Mouse (Mus musculus) neural tube, embryonic 14.5 days (tissue): ENCODE data around the gene Enkur. TPM values are rescaled to one million over a fixed set of nuclear protein-coding genes. Genes with fewer than 3 reads are reported as not detected.
A peak's percentile ranks its signal among the peaks of the same experiment; 100 is the strongest.
"Not testable (repeated sequence)": the region's sequence is repeated elsewhere in the genome, so short reads cannot be mapped to it uniquely, and the experiment has no call there.

Experiments used
- ATAC-seq: fragments of 200-750 bp; cut with Nextera tagmentation; 2 replicates; pipeline ENCODE4 v1.8.0; 2017; ENCODE audit warnings: low read depth, mild to moderate bottlenecking, moderate TSS enrichment, moderate library complexity
- H3K27ac ChIP-seq: fragments of 300-500 bp; sonication (generic); 2 replicates; pipeline ENCODE4 v1.5.1; 2014; ENCODE audit warnings: low read depth, mild to moderate bottlenecking, control low read depth, low read length, moderate library complexity, mixed read lengths
- H3K27me3 ChIP-seq: fragments of 300-500 bp; sonication (generic); 2 replicates; pipeline ENCODE4 v1.6.1; 2014; ENCODE audit warnings: low read length; ENCODE audit not compliant: control insufficient read depth, insufficient read depth
- H3K36me3 ChIP-seq: fragments of 300-500 bp; sonication (generic); 2 replicates; pipeline ENCODE4 v1.6.1; 2014; ENCODE audit warnings: low read length, mixed read lengths; ENCODE audit not compliant: control insufficient read depth, insufficient read depth
- H3K4me1 ChIP-seq: fragments of 300-500 bp; sonication (generic); 2 replicates; pipeline ENCODE4 v1.6.1; 2014; ENCODE audit warnings: low read length; ENCODE audit not compliant: control insufficient read depth, insufficient read depth
- H3K4me2 ChIP-seq: fragments of 300-500 bp; sonication (generic); 2 replicates; pipeline ENCODE4 v1.6.1; 2014; ENCODE audit warnings: mild to moderate bottlenecking, low read depth, low read length, control low read depth
- H3K4me3 ChIP-seq: fragments of 300-500 bp; sonication (generic); 2 replicates; pipeline ENCODE4 v1.5.1; 2014; ENCODE audit warnings: low read depth, low read length, control low read depth, mixed read lengths
- H3K9ac ChIP-seq: fragments of 300-500 bp; sonication (generic); replicated peaks from 2 replicates; pipeline ENCODE4 v1.6.1; 2014; ENCODE audit warnings: low read depth, mild to moderate bottlenecking, control low read depth, low read length, mixed read lengths
- H3K9me3 ChIP-seq: fragments of 300-500 bp; sonication (generic); 2 replicates; pipeline ENCODE4 v1.6.1; 2016; ENCODE audit warnings: low read length; ENCODE audit not compliant: control insufficient read depth
- WGBS: fragments of 180-500 bp; shearing (Covaris S2); extraction: QIAGEN DNeasy Blood & Tissue Kit; methylation state at CpG from one replicate; pipeline ENCODE4 v1.1.7; 2014; 5-methylcytosine and 5-hydroxymethylcytosine counted together
- polyA plus RNA-seq: library from polyadenylated mRNA; unstranded; fragments of >200 nt; fragmentation: Nextera tagmentation; extraction: Ambion mirVana; gene quantifications from 2 replicates; pipeline ENCODE4 v1.2.1, GENCODE M21; 2014

Enkur gene
- 3.2 and 6.3 TPM in 2 replicates for polyA plus RNA-seq

GRCm38 (mm10) chr2:21204912-21205830, at the start of gene Enkur, which contains the start of gene Thnsl1:
Enkur (minus strand) TSS chr2:21205365.
Thnsl1 (plus strand) TSS chr2:21205724.
- Histone ChIP-seq H3K4me1 (peaks cover 5% of the 10 kb centered on the region; the same call in 1 of the 2 replicates), H3K9me3 (no peaks in the 10 kb centered on the region), H3K4me2 (peak within 1 kb of the TSS; percentile 60), H3K36me3 (no peaks in the 10 kb centered on the region), H3K9ac (peak within 1 kb of the TSS; percentile 70), H3K4me3 (peak within 1 kb of the TSS; percentile 68), H3K27ac (peak within 1 kb of the TSS; percentile 78), H3K27me3 (no peaks in the 10 kb centered on the region)
- WGBS = 3% methylated on average over 43 of the region's 43 CpGs
- ATAC-seq = peak; percentile 98

DNA sequence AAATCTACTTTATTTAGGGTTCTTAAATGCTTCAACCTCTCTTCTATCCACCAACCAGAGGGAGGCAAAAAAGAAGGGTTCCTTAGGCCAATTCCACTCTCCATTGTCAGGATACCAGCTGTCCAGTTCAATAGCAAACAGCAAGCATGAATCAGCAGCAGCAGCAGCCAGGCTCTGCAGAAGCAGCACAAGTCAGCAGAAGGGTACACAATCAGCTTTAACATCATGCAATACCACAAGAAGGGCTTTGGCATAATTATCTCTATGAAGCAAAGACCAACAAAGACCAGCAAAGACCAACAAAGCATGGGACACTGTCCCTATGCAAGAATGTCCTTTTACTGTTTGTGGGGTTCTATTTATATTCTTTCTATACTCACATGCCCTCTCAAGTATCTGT, 49.1 kb upstream of the Enkur start:
- Histone ChIP-seq H3K36me3 (no peaks in the 10 kb centered on the region), H3K9me3 (no peaks in the 10 kb centered on the region), H3K4me1 (no peaks in the 10 kb centered on the region), H3K4me2 (no peak overlapping the region), H3K4me3 (no peak overlapping the region), H3K27me3 (no peaks in the 10 kb centered on the region), H3K27ac (no peak overlapping the region), H3K9ac (no peak overlapping the region)
- ATAC-seq = no peak

- no peaks in the 10 kb centered on the region for H3K27me3 ChIP-seq
- no peak for ATAC-seq
- no peak overlapping the region for H3K4me2 ChIP-seq
- H3K9me3 ChIP-seq = no peaks in the 10 kb centered on the region
- no peak overlapping the region for H3K4me3 ChIP-seq
- H3K4me1 ChIP-seq = no peaks in the 10 kb centered on the region
- no peak overlapping the region for H3K27ac ChIP-seq
- H3K36me3 ChIP-seq = no peaks in the 10 kb centered on the region
- no peak overlapping the region for H3K9ac ChIP-seq
- WGBS = 81% methylated on average over 3 of the region's 3 CpGs
These were observed 48.5 kb upstream of the Enkur start for GRCm38 (mm10) chr2:21253644-21254043.

GRCm38 (mm10) chr2:21245477-21246102, 40.4 kb upstream of the Enkur start:
- 89% methylated on average over 2 of the region's 2 CpGs for WGBS
- Histone ChIP-seq H3K9ac (no peak overlapping the region), H3K4me2 (no peak overlapping the region), H3K36me3 (no peaks in the 10 kb centered on the region), H3K9me3 (no peaks in the 10 kb centered on the region), H3K27me3 (no peaks in the 10 kb centered on the region), H3K4me3 (no peak overlapping the region), H3K27ac (no peak overlapping the region), H3K4me1 (no peaks in the 10 kb centered on the region)
- ATAC-seq = no peak

GRCm38 (mm10) chr2:21244986-21245385, 39.8 kb upstream of the Enkur start:
- ATAC-seq = no peak
- H3K36me3 ChIP-seq = no peaks in the 10 kb centered on the region

GRCm38 (mm10) chr2:21244104-21244503, 38.9 kb upstream of the Enkur start:
- not testable (repeated sequence) for H3K27me3 ChIP-seq, H3K9me3 ChIP-seq, H3K4me2 ChIP-seq, ATAC-seq, H3K27ac ChIP-seq, H3K4me3 ChIP-seq, H3K36me3 ChIP-seq, H3K9ac ChIP-seq, H3K4me1 ChIP-seq
- 82% methylated on average over 4 of the region's 6 CpGs for WGBS

More at GRCm38 (mm10) chr2:21244986-21245385, 39.8 kb upstream of the Enkur start:
- H3K4me2 ChIP-seq = no peak overlapping the region
- no peak overlapping the region for H3K4me3 ChIP-seq
- no peaks in the 10 kb centered on the region for H3K9me3 ChIP-seq
- no peak overlapping the region for H3K9ac ChIP-seq
- H3K4me1 ChIP-seq = no peaks in the 10 kb centered on the region
- no peak overlapping the region for H3K27ac ChIP-seq
- H3K27me3 ChIP-seq = no peaks in the 10 kb centered on the region
- WGBS = 81% methylated on average over 4 of the region's 4 CpGs

- whole genome bisulfite sequencing = 86% methylated on average over 5 of the region's 5 CpGs
- no peak for ATAC-seq
- Histone ChIP-seq H3K36me3 (no peaks in the 10 kb centered on the region), H3K4me1 (no peaks in the 10 kb centered on the region), H3K4me2 (no peak overlapping the region), H3K27me3 (no peaks in the 10 kb centered on the region), H3K9ac (no peak overlapping the region), H3K9me3 (no peaks in the 10 kb centered on the region), H3K27ac (no peak overlapping the region), H3K4me3 (no peak overlapping the region)
These were observed 31.7 kb upstream of the Enkur start for GRCm38 (mm10) chr2:21236846-21237245.

GRCm38 (mm10) chr2:21235844-21236386, 30.8 kb upstream of the Enkur start:
- Histone ChIP-seq H3K27me3 (no peaks in the 10 kb centered on the region), H3K9ac (no peak overlapping the region), H3K27ac (no peak overlapping the region), H3K4me1 (no peaks in the 10 kb centered on the region), H3K36me3 (no peaks in the 10 kb centered on the region), H3K4me3 (no peak overlapping the region), H3K4me2 (no peak overlapping the region), H3K9me3 (no peaks in the 10 kb centered on the region)
- ATAC-seq = no peak
- 91% methylated on average over 4 of the region's 4 CpGs for WGBS
